Mouse (Mus musculus) intestine, postnatal 0 days (tissue): ENCODE measurements around the gene Arhgap45. TPM values are rescaled to one million over a fixed set of nuclear protein-coding genes. Genes with fewer than 3 reads are reported as not detected.

Source experiments
- ATAC-seq: fragments of 200-750 bp; cut with Nextera tagmentation; 2 replicates; pipeline ENCODE4 v1.8.0; 2017; ENCODE audit warnings: mild to moderate bottlenecking, moderate TSS enrichment, moderate library complexity
- H3K27ac ChIP-seq: fragments of 300-500 bp; sonication (generic); 2 replicates; pipeline ENCODE4 v1.5.1; 2014; ENCODE audit warnings: mild to moderate bottlenecking, low read depth, low read length, moderate library complexity
- H3K27me3 ChIP-seq: fragments of 300-500 bp; sonication (generic); replicated peaks from 2 replicates; pipeline ENCODE4 v1.6.1; 2014; ENCODE audit warnings: low read length, mixed read lengths; ENCODE audit not compliant: control insufficient read depth, insufficient read depth
- H3K36me3 ChIP-seq: fragments of 300-500 bp; sonication (generic); 2 replicates; pipeline ENCODE4 v1.6.1; 2014; ENCODE audit warnings: mild to moderate bottlenecking, moderate library complexity; ENCODE audit not compliant: control insufficient read depth, insufficient read depth
- H3K4me1 ChIP-seq: fragments of 300-500 bp; sonication (generic); replicated peaks from 2 replicates; pipeline ENCODE4 v1.6.1; 2014; ENCODE audit warnings: antibody characterized with exemption, low read length, mixed read lengths; ENCODE audit not compliant: control insufficient read depth, insufficient read depth
- H3K4me2 ChIP-seq: fragments of 300-500 bp; sonication (generic); replicated peaks from 2 replicates; pipeline ENCODE4 v1.6.1; 2014; ENCODE audit warnings: low read depth, mild to moderate bottlenecking, moderate library complexity
- H3K4me3 ChIP-seq: fragments of 300-500 bp; sonication (generic); 2 replicates; pipeline ENCODE4 v1.5.1; 2014; ENCODE audit warnings: low read depth, low read length
- H3K9ac ChIP-seq: fragments of 300-500 bp; sonication (generic); 2 replicates; pipeline ENCODE4 v1.6.1; 2014; ENCODE audit warnings: mild to moderate bottlenecking, low read depth, low read length
- H3K9me3 ChIP-seq: fragments of 300-500 bp; sonication (generic); 2 replicates; pipeline ENCODE4 v1.6.1; 2016; ENCODE audit warnings: mixed run types; ENCODE audit not compliant: control insufficient read depth
- CTCF ChIP-seq: sonication (generic); IDR thresholded peaks from 2 replicates; pipeline ENCODE4 v1.5.1; 2016; ENCODE audit warnings: low read depth, mild to moderate bottlenecking, control low read depth, antibody characterized with exemption, moderate library complexity
- WGBS: fragments of 180-500 bp; shearing (Covaris S2); extraction: QIAGEN DNeasy Blood & Tissue Kit; methylation state at CpG from one replicate; pipeline ENCODE4 v1.1.7; 2014; 5-methylcytosine and 5-hydroxymethylcytosine counted together
- polyA plus RNA-seq: library from polyadenylated mRNA; unstranded; fragments of >200 nt; fragmentation: Nextera tagmentation; extraction: Ambion mirVana; gene quantifications from 2 replicates; pipeline ENCODE4 v1.2.1, GENCODE M21; 2015

Arhgap45 gene
- polyA plus RNA-seq, 1 experiment from 2014 or later = 1.2 TPM

- ATAC-seq = no peak
- H3K4me3 ChIP-seq = no peak overlapping the region
- 92% methylated on average over 4 of the region's 4 CpGs for WGBS
- TF ChIP-seq CTCF = no peak
- no peaks in the 10 kb centered on the region for H3K27me3 ChIP-seq
- H3K4me1 ChIP-seq = peaks cover 5% of the 10 kb centered on the region; the same call in 1 of the 2 replicates
- no peak overlapping the region for H3K4me2 ChIP-seq
- H3K9ac ChIP-seq = no peak overlapping the region
- peaks cover 53% of the 10 kb centered on the region; the same call in 1 of the 2 replicates for H3K36me3 ChIP-seq
- no peak overlapping the region for H3K27ac ChIP-seq
- H3K9me3 ChIP-seq = no peaks in the 10 kb centered on the region
Observed at GRCm38 (mm10) chr10:80076386-80076785, 59.9 kb downstream of the Arhgap45 start.

- no peak for TF ChIP-seq CTCF
- ATAC-seq = no peak
- Histone ChIP-seq H3K4me1 (no peaks in the 10 kb centered on the region), H3K4me3 (no peak overlapping the region), H3K9me3 (no peaks in the 10 kb centered on the region), H3K4me2 (no peak overlapping the region), H3K27me3 (no peaks in the 10 kb centered on the region), H3K27ac (no peak overlapping the region), H3K36me3 (peaks cover 55% of the 10 kb centered on the region), H3K9ac (no peak overlapping the region)
- 92% methylated on average over 5 of the region's 5 CpGs for WGBS
Observed at GRCm38 (mm10) chr10:80077312-80077711, 60.9 kb downstream of the Arhgap45 start.

- Histone ChIP-seq H3K27ac (no peak overlapping the region), H3K27me3 (no peaks in the 10 kb centered on the region), H3K4me2 (no peak overlapping the region), H3K9ac (no peak overlapping the region), H3K4me3 (no peak overlapping the region), H3K36me3 (peaks cover 65% of the 10 kb centered on the region), H3K9me3 (no peaks in the 10 kb centered on the region), H3K4me1 (no peaks in the 10 kb centered on the region)
- 96% methylated on average over 1 of the region's 1 CpGs for WGBS
- ATAC-seq = no peak
- TF ChIP-seq CTCF = no peak
Observed at GRCm38 (mm10) chr10:80078366-80078765, 61.9 kb downstream of the Arhgap45 start.

- no peaks in the 10 kb centered on the region for H3K4me1 ChIP-seq
- TF ChIP-seq CTCF = no peak
- 59% methylated on average over 16 of the region's 16 CpGs for WGBS
- H3K4me2 ChIP-seq = no peak overlapping the region
- no peaks in the 10 kb centered on the region for H3K27me3 ChIP-seq
- no peaks in the 10 kb centered on the region for H3K9me3 ChIP-seq
- ATAC-seq = no peak
- no peak overlapping the region for H3K4me3 ChIP-seq
- no peak overlapping the region; the same call in 1 of the 2 replicates for H3K27ac ChIP-seq
- peaks cover 76% of the 10 kb centered on the region for H3K36me3 ChIP-seq
- H3K9ac ChIP-seq = no peak overlapping the region
Observed at GRCm38 (mm10) chr10:80080396-80081070, 64.1 kb downstream of the Arhgap45 start.

Other genes starting within 250 kb of the Arhgap45 start
- 41.2 and 43.5 TPM in 2 replicates for gene Rnf126, start 249.7 kb upstream of the Arhgap45 start, polyA plus RNA-seq
- 7.3 and 8.9 TPM in 2 replicates for gene Fstl3, start 239.4 kb upstream of the Arhgap45 start, polyA plus RNA-seq
- gene Prss57, start 225.7 kb upstream of the Arhgap45 start, polyA plus RNA-seq = 0.07 TPM in 1 of 2 replicates, not detected in the other
- 19.9 and 21.1 TPM in 2 replicates for gene Palm, start 223.1 kb upstream of the Arhgap45 start, polyA plus RNA-seq
- 254 and 255 TPM in 2 replicates for gene Misp, start 195.7 kb upstream of the Arhgap45 start, polyA plus RNA-seq
- 86.9 and 92.2 TPM in 2 replicates for gene Ptbp1, start 162.2 kb upstream of the Arhgap45 start, polyA plus RNA-seq
- 1.1 TPM in 2 replicates for gene Prtn3, start 142.2 kb upstream of the Arhgap45 start, polyA plus RNA-seq
- gene Plppr3, start 142.0 kb upstream of the Arhgap45 start, polyA plus RNA-seq = 6.2 and 7.2 TPM in 2 replicates
- not detected in 2 replicates for gene Elane, start 130.4 kb upstream of the Arhgap45 start, polyA plus RNA-seq
- not detected in 2 replicates for gene Cfd, start 125.8 kb upstream of the Arhgap45 start, polyA plus RNA-seq
- gene Med16, start 107.7 kb upstream of the Arhgap45 start, polyA plus RNA-seq = 17.0 and 17.8 TPM in 2 replicates
- 2.9 and 17.9 TPM in 2 replicates for gene Gm26602, start 105.8 kb upstream of the Arhgap45 start, polyA plus RNA-seq
- 0.21 and 0.47 TPM in 2 replicates for gene Kiss1r, start 99.7 kb upstream of the Arhgap45 start, polyA plus RNA-seq
- 62.0 and 62.8 TPM in 2 replicates for gene R3hdm4, start 95.4 kb upstream of the Arhgap45 start, polyA plus RNA-seq
- 8.7 and 13.2 TPM in 2 replicates for gene Arid3a, start 89.6 kb upstream of the Arhgap45 start, polyA plus RNA-seq
- gene Wdr18, start 56.5 kb upstream of the Arhgap45 start, polyA plus RNA-seq = 41.9 and 44.0 TPM in 2 replicates
- 0.08 and 0.17 TPM in 2 replicates for gene Grin3b, start 45.9 kb upstream of the Arhgap45 start, polyA plus RNA-seq
- gene Tmem259, start 32.3 kb upstream of the Arhgap45 start, polyA plus RNA-seq = 24.7 and 25.3 TPM in 2 replicates
- gene Cnn2, start 28.1 kb upstream of the Arhgap45 start, polyA plus RNA-seq = 109 and 117 TPM in 2 replicates
- gene Abca7, start 20.2 kb upstream of the Arhgap45 start, polyA plus RNA-seq = 2.2 and 2.5 TPM in 2 replicates
- gene Polr2e, start 23.1 kb downstream of the Arhgap45 start, polyA plus RNA-seq = 90.0 and 98.5 TPM in 2 replicates
- 1,519 and 1,523 TPM in 2 replicates for gene Gpx4, start 30.5 kb downstream of the Arhgap45 start, polyA plus RNA-seq
- gene Sbno2, start 88.9 kb downstream of the Arhgap45 start, polyA plus RNA-seq = 9.8 and 11.1 TPM in 2 replicates
- gene Stk11, start 99.2 kb downstream of the Arhgap45 start, polyA plus RNA-seq = 11.7 and 12.4 TPM in 2 replicates
- 1,009 and 1,013 TPM in 2 replicates for gene Atp5d, start 122.0 kb downstream of the Arhgap45 start, polyA plus RNA-seq
- 2.1 and 2.7 TPM in 2 replicates for gene Cbarp, start 124.2 kb downstream of the Arhgap45 start, polyA plus RNA-seq
- gene Midn, start 131.6 kb downstream of the Arhgap45 start, polyA plus RNA-seq = 18.1 and 19.5 TPM in 2 replicates
- 222 and 228 TPM in 2 replicates for gene Cirbp, start 149.3 kb downstream of the Arhgap45 start, polyA plus RNA-seq
- 12.7 and 13.9 TPM in 2 replicates for gene 1600002K03Rik, start 156.3 kb downstream of the Arhgap45 start, polyA plus RNA-seq
- gene Efna2, start 162.8 kb downstream of the Arhgap45 start, polyA plus RNA-seq = 3.5 and 3.8 TPM in 2 replicates
- gene Mum1, start 209.8 kb downstream of the Arhgap45 start, polyA plus RNA-seq = 21.9 and 22.5 TPM in 2 replicates
- gene Ndufs7, start 232.5 kb downstream of the Arhgap45 start, polyA plus RNA-seq = 584 and 605 TPM in 2 replicates
- gene Gamt, start 244.4 kb downstream of the Arhgap45 start, polyA plus RNA-seq = 30.1 and 37.2 TPM in 2 replicates
- gene Dazap1, start 244.8 kb downstream of the Arhgap45 start, polyA plus RNA-seq = 26.6 and 29.0 TPM in 2 replicates